Mouse (Mus musculus) T-helper 2 cell (primary cell): ENCODE measurements at regions not wholly inside any gene's neighbourhood (a gene's known extent, or its start where the extent isn't known, plus 50 kb on each side); places are given as distances from the start of the nearest gene placed in this dataset.

Experiments used
- in situ Hi-C: fragments of 300-600 bp; cut with MboI, MseI; formaldehyde crosslinking; loops from one replicate; pipeline ENCODE4 v1.15.1; 2025; ENCODE audit warnings: high pct_unique_total_duplicates

DNA sequence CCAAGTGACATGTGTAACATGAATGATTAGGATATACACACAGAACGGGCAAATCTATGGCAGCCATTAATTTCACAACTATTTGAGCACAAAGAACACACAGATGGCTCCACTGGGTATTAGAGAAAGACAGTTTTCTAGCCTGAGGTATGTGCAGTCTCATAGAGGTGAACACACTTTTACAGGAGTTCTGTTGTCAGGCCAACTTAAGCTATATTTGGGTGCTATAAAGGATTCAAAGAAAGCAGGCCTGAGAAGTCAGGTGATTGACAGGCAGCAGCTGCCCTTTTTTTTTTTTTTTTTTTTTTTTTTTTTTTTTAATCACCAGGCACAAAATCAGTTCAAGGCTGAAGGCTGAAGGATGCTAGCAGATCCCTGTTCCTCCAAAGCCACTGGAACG is 153.0 kb downstream of the Gm11361 start:
- in situ Hi-C loops, result no loop called here

DNA sequence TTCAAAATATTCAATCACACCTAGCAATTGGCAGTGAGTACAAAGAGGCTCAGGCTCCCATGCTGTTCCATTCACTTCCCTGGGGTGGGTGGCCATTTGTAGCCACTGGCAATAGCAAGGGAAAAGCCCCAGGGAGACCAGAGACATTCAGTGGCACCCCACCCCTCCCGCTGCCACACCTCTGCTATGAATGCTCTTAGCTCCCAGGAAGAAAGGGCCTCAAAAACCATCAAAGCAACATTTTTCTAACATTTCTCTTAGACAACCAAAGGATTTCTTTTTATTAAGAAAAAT is 152.2 kb downstream of the Gm11361 start:
- in situ Hi-C loops, result no loop called here

DNA sequence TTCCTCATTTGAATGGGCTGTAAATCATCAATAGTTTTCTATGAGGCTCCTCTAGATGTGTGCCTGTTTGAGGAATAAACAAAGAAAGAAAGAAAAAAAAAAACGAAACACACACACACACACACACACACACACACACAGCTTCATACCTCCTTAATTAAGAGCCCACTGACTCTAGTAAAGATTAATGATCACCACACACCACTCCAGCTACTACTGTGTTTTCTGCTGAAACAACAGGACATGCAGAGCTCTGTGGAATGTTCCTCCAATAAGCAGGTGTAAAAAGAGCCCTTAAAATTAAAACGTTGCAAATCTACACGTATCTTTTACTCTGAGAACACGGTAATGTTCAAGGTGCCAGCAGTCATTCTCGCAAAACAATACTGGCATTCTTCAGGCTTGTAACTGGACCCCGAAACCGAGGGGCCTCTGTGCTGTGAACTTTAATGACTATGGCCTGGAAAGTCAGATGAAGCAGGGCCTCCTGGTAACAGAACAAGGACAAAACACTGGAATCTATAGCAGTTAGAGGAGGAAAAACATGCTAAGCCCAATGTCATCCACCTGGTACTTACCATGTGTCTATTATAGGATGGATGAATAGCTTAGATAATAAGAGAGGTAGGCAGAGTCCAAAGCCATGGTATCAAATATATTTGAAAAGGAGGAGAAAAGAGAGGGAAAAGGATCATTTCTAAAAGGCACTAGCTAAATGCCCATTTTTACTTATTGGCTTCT is 151.7 kb downstream of the Gm11361 start:
- in situ Hi-C loops, result no loop called here

DNA sequence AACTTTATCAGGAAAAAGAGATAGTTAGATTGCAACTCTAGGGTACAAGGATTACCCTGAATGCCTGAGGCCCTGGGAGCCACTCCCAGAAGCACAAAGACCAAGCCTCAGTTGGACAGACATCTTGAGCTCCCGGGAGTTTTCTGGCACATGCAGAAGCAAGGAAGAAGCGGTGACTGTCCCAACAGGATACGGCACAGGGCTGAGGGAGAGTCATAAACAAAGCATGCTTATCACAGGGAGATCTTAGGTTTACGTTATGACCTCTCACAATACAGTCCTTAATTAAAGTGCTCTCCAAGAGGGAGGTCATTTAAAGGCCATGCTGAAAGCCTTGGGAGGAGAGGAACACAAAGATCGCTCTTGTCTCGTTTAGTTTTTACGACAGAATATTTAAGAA is 143.1 kb downstream of the Gm11361 start:
- in situ Hi-C loops, result no loop called here
